Mouse (Mus musculus) brain, embryonic 14.5 days (tissue): ENCODE measurements around the gene Copa.

Experiments
- CTCF ChIP-seq: fragments of 200-500 bp; IDR thresholded peaks from 2 replicates; pipeline ENCODE4 v1.5.1; 2012; ENCODE audit warnings: inconsistent platforms, mild to moderate bottlenecking, moderate library complexity, borderline replicate concordance; ENCODE audit not compliant: insufficient read depth, insufficient read length; ENCODE audit errors: extremely low read depth
- POLR2A ChIP-seq: fragments of 200-500 bp; IDR thresholded peaks from 2 replicates; pipeline ENCODE4 v1.6.1; 2012; ENCODE audit warnings: mild to moderate bottlenecking, inconsistent platforms, borderline replicate concordance; ENCODE audit not compliant: poor library complexity, insufficient read depth, insufficient read length, severe bottlenecking; ENCODE audit errors: extremely low read depth

GRCm38 (mm10) chr1:172141529-172141928, 59.2 kb downstream of the Copa start:
- no peak for TF ChIP-seq CTCF
- no peak for TF ChIP-seq POLR2A
